ENCODE assay signal across 28 mouse cellular contexts in genomic region chr6:86864358-86864757, GRCm38 (mm10). TPM values are rescaled to one million over a fixed set of nuclear protein-coding genes. Genes with fewer than 3 reads are reported as not detected.
A peak's percentile ranks its signal among the peaks of the same experiment; 100 is the strongest.
DNase-seq lines count a peak whose midpoint lies in the region; ATAC-seq lines count a peak whose summit lies in the region.
"Had no signal": no experiment of that assay in that cellular context is flagged by ENCODE, and none has a peak within 500 bp of the region (broad histone marks: within the 10 kb centered on the region; RNA-seq: fewer than 3 reads in every experiment).

No protein-coding gene starts in this region.

- WGBS in heart, embryonic 13.5 days: 89% methylated on average over 3 of the region's 3 CpGs
- 95% methylated on average over 3 of the region's 3 CpGs for WGBS in heart, embryonic 12.5 days

- H3K36me3 ChIP-seq in heart, embryonic 13.5 days: peaks cover 42% of the 10 kb centered on the region
- peaks cover 28% of the 10 kb centered on the region for H3K36me3 ChIP-seq in heart, embryonic 12.5 days

- no peak overlapping the region for H3K4me3 ChIP-seq in heart, embryonic 13.5 days
- H3K4me3 ChIP-seq in heart, embryonic 12.5 days: no peak overlapping the region
- H3K4me3 ChIP-seq: embryonic facial prominence, embryonic 12.5 days; embryonic facial prominence, embryonic 15.5 days; gastrocnemius, adult 2 months; intestine, embryonic 15.5 days had no signal

- ATAC-seq in heart, embryonic 13.5 days (ENCODE audit: extremely low read depth, insufficient number of reproducible peaks, low FRiP score, low TSS enrichment): no peak
- ATAC-seq in heart, embryonic 12.5 days (ENCODE audit: insufficient number of reproducible peaks, low FRiP score): no peak
- ATAC-seq in CD4-positive, CD25-positive, alpha-beta regulatory T cell, adult 4 months: peak; percentile 89
- ATAC-seq: forebrain, embryonic 14.5 days; forebrain, postnatal 0 days; hindbrain, postnatal 0 days; intestine, embryonic 15.5 days; Patski had no signal

- H3K27me3 ChIP-seq in heart, embryonic 13.5 days (replicated peaks): no peaks in the 10 kb centered on the region
- no peaks in the 10 kb centered on the region for H3K27me3 ChIP-seq in heart, embryonic 12.5 days (replicated peaks)
- H3K27me3 ChIP-seq: CH12.LX; embryonic facial prominence, embryonic 12.5 days; embryonic facial prominence, embryonic 15.5 days; intestine, embryonic 15.5 days; Patski had no signal

- no peaks in the 10 kb centered on the region for H3K9me3 ChIP-seq in heart, embryonic 13.5 days
- 0 out of 2 replicates have a peak, but pooled peaks cover 4% of the 10 kb centered on the region for H3K9me3 ChIP-seq in heart, embryonic 12.5 days (replicated peaks)
- H3K9me3 ChIP-seq: embryonic facial prominence, embryonic 12.5 days; embryonic facial prominence, embryonic 15.5 days; G1E; intestine, embryonic 15.5 days had no signal

- peak; percentile 8 to 12 for DNase-seq in B cell, adult 2 months
- peak; percentile 43 for DNase-seq in induced T-regulatory cell, adult 2 months (ENCODE audit: low read depth)
- no peak for DNase-seq in kidney, postnatal 4 days
- DNase-seq in embryo, embryonic 10 days (ENCODE audit: low spot score): no peak
- DNase-seq: adrenal gland, adult 8-10 months; adrenal gland, postnatal 36 days; cerebellum, adult 18-20 months; cerebellum, adult 9-10 months; cerebellum, postnatal 14 days; forebrain, postnatal 0 days; gastrocnemius, adult 2 months; gastrocnemius, postnatal 14 days; heart, postnatal 14 days; heart, postnatal 4 days; kidney, adult 11 months had no signal

- no peak overlapping the region for H3K4me2 ChIP-seq in heart, embryonic 13.5 days
- H3K4me2 ChIP-seq in heart, embryonic 12.5 days: no peak overlapping the region
- H3K4me2 ChIP-seq: embryonic facial prominence, embryonic 12.5 days; embryonic facial prominence, embryonic 15.5 days; heart, embryonic 11.5 days; hindbrain, embryonic 14.5 days; intestine, embryonic 15.5 days had no signal

- H3K9ac ChIP-seq in heart, embryonic 13.5 days: no peak overlapping the region
- no peak overlapping the region for H3K9ac ChIP-seq in heart, embryonic 12.5 days
- H3K9ac ChIP-seq: embryonic facial prominence, embryonic 12.5 days; embryonic facial prominence, embryonic 15.5 days; forebrain, postnatal 0 days; hindbrain, embryonic 14.5 days; intestine, embryonic 15.5 days had no signal

- 0 out of 2 replicates have a peak overlapping the region, but pooled peaks have one; percentile 15 for H3K27ac ChIP-seq in heart, embryonic 13.5 days (replicated peaks)
- no peak overlapping the region for H3K27ac ChIP-seq in heart, embryonic 12.5 days (ENCODE audit: poor library complexity, severe bottlenecking)
- H3K27ac ChIP-seq: embryonic facial prominence, embryonic 12.5 days; embryonic facial prominence, embryonic 15.5 days; gastrocnemius, adult 2 months; hindbrain, embryonic 14.5 days; hindbrain, postnatal 0 days; intestine, embryonic 15.5 days had no signal

- peaks cover 34% of the 10 kb centered on the region for H3K4me1 ChIP-seq in heart, embryonic 13.5 days
- peaks cover 23% of the 10 kb centered on the region for H3K4me1 ChIP-seq in heart, embryonic 12.5 days (replicated peaks)
- H3K4me1 ChIP-seq: embryonic facial prominence, embryonic 12.5 days had no signal

RNA-seq across cellular contexts. Expression of gene Aak1, which starts 15.0 kb away (rescaled TPM):
- polyA plus RNA-seq in heart, embryonic 13.5 days (2015; fragmentation: Nextera tagmentation; extraction: Ambion mirVana): 16.1 and 18.2 TPM in 2 replicates
- polyA plus RNA-seq in heart, embryonic 12.5 days (2016; fragmentation: Nextera tagmentation; extraction: Ambion mirVana): 33.5 and 36.2 TPM in 2 replicates
- 10 to 100 TPM; 22.8 to 29.2 TPM for polyA plus RNA-seq in CD4-positive, CD25-positive, alpha-beta regulatory T cell, adult 4 months (2017; shearing (Covaris generic))

Comparison
In these comparisons a context has a peak if more than half of its experiments do, and no peak if none do; other contexts are left out.
1. DNase-seq: peak in B cell, adult 2 months (2 of 2) and induced T-regulatory cell, adult 2 months (single experiment); none in kidney, postnatal 4 days (0 of 2) and embryo, embryonic 10 days (single experiment).